Mouse (Mus musculus) c-Kit-positive CD71-positive TER-119-negative erythroid progenitor cells, embryonic 14.5 days (primary cell): ENCODE measurements around the gene Dnajc9.
A peak's percentile ranks its signal among the peaks of the same experiment; 100 is the strongest.

Experiments
- DNase-seq: peaks from one replicate; pipeline ENCODE4 v3.0.0-alpha.2; 2013; ENCODE audit warnings: low read depth

Gene Dnajc9

DNA sequence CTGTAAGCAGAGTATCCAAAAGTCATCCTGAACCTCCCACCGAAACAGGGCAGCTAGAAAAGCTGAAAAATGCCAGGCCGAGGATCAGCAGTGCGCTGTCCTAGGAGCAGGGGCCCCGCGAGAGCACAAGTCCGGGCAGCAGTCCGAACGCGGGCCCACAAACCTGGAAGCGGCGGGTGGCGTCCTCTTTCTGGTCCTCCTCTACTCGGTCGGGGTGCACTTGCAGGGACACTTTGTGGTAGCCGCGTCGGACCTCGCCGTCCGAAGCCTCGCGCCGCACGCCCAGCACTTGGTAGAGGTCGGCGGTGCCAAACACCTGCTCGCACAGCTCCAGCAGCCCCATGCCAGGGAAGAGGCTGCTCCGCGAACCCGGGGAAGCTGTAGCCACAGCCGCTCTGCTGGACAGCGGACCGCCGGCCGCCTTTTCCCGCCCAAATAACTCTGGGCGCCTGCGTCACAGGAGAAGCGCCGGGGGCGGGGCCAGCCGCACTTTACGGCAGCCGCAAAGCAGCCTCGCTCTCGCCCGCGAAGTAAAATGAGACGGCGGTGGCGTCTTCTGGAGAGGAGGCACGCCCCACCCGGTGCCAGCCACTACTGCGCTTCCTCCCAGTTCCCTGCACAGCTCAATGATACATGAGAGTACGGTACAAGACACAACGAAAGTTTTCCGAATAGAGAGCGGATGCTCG, at the start of gene Dnajc9:
Gene Dnajc9, minus strand, starts transcription at position 470 of the 689 bp plus-strand sequence.
- peak; percentile 83 for DNase-seq

DNA sequence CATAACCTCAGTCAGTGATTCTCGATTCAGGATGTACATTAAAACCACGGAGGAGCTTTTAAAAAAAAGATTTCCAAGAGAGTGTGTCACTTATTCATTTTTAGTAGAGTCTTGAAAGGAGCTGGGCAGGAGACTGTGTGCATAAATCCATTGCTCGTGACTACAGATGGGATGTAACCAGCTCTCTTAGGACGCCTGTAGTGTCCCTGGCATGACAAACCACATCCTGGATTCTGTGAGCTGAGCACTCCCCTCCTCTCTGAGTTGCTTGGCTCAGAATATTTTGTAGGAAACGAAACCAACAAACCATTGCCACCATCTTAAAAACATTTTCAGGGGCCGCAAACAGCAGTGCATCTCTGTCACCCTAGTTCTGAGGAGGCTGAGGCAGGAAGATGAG, 48.3 kb upstream of the Dnajc9 start:
- no peak for DNase-seq

DNA sequence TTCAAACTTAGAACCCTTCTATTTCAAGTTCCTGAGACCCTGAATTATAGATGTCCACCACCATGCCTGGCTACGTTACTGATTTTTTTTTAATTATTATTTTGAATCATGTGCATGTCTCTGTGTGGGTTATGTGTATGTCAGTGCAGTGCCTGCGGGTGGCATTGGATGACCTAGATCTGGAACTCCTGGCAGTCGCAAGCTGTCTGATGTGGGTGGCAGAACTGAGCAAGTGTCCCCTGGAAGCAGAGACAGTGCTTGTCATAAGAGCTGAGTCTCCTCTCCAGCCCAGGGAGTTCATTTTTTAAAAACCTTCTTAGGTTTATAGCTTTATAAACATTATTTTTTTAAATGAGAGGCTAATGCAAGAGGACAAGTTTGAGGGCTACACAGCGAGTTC, 43.7 kb upstream of the Dnajc9 start:
- no peak for DNase-seq

DNA sequence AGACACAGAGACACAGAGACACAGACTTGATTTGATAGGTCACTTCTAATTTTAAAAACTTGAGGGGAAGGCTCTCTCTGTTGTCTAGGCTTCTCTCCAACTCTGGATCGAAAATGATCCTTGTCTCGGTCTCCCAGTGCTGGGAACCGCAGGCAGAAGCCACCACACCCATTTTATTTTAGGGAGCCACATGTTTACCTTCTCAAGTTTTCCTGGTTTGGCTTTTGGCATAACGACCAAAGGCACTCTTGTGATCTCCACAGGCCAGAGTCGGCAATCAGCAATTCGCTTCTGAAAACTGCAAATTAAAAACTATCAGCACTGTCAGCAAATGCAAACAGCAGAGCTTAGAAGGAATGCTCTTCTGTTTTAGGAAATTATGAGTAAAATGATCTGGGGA, 43.0 kb upstream of the Dnajc9 start:
- no peak for DNase-seq

DNA sequence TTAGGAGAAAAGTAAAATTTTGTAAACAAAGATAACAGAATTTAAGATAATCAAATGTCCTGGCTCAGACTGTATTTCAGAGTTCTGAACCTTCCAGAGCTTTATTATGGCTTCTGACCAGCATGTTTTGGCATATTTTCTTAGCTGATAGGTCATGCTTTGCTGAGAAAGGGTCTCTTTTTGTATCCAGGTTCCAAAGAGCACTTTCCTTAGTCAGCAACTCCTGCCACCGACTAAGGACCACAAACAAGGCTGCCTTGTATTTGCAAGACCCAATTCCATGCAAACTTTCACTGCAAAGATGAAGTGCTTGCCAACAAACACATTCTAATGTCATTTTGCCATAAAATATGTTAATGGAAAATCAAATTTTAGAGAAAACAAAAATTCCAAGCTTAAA, 41.1 kb upstream of the Dnajc9 start:
- no peak for DNase-seq

DNA sequence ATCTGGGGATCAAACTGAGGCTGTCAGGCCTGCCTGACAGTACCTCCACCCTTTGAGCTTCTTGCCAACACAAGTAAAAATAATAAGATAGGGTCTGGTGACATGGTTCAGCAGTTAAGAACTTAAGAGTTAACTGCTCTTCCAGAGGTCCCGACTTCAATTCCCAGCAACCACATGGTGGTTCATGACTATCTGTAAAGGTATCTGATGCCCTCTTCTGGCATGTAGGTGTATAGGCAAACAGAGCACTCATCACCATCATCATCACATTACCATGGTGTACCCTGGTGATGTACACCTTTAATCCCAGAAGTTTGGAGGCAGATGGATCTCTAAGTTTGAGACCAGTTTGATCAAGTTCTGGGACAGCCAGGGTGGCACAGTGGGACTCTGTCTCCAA, 39.9 kb upstream of the Dnajc9 start:
- DNase-seq = no peak

DNA sequence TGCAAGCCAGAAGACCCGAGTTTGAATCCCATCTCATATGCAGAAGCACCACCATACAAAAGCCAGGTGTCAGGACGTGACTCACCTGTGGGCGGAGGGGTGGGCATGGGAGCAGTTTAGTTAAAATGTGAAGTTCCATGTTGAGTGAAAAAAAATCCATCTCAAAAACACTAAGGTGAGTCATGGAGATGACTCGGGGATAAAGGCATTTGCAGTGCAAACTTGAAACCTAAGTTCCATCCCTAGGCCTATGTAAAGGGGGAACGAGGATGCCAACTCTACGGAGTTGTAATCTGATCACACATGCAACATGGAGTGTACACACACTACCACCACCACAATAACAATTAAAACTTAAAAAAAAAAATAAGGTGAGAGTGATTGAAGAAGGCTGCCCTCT, 34.3 kb upstream of the Dnajc9 start:
- no peak for DNase-seq

DNA sequence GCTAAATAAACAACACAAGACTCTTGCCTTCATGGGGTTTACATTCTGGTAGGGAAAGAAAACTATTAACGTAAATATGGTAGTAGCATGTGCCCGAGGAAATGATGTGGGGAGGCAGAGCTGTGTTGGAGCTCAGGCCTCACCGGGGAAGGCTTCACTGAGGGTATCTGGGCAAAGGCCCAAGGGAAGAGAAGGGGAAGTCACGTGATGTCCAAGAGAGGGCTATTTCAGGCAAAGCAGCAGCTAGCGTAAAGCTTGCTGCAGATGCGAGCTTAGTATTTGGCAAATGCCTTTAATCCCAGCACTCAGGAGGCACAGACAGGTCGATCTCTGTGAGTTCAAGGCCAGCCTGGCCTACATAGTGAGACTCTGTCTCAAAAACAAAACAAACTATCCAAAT, 33.5 kb upstream of the Dnajc9 start:
- no peak for DNase-seq

DNA sequence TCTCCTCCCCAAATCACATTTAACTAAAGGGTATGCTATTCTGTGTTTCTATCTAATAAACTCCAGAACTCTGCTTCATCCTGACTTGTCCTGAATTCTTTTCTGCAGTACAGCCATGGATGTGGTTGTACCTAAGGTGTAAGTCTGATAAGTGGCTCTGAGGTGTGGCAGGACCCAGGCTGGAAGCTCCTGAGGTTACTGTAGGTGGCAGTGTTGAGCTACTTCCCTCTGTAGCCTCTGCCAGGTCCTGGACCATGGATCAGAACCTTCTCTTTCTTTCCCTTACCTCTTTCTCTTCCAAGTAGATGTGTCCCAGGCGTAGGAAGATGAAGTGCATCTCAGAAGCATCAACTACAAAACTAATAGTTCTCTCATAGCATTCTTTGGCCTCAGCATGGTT, 11.4 kb upstream of the Dnajc9 start:
- no peak for DNase-seq

DNA sequence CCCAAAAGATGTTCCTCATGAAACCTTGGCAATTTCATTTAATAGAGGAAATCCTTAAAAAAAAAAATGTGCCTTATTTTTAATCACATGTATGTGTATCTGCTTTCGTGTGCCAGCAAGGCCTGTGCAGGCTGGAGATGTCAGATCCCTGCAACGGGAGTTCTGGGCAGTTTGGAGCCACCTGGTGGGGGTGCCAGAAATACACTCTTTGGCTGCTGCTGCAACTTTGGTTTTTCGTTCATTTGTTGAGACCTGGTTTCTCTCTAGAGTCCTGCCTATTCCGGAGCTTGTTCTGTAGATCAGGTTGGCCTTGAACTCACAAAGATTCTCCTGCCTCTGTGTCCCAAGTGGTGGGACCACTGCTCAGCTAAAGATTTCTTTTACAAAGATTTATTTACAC, 10.2 kb upstream of the Dnajc9 start:
- no peak for DNase-seq

DNA sequence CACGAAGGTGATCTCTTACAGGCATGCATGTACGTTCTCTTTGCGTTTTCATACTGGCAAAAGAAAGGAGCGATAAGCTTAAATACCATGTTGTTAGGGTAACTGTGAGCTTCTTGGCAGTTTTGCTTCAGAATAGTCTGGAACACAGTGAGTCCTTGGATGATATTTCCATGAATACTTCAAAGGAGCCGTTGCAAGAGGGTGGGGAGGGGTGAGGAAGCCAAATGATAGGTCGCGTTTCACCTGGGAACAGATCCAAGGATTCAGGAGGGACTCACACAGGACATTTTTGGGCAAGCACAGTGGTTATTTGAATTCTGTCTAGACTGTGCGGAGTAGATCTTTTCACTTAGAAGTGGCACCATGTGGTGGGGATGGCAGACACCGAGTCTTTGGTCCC, 8.5 kb upstream of the Dnajc9 start:
- DNase-seq = no peak

DNA sequence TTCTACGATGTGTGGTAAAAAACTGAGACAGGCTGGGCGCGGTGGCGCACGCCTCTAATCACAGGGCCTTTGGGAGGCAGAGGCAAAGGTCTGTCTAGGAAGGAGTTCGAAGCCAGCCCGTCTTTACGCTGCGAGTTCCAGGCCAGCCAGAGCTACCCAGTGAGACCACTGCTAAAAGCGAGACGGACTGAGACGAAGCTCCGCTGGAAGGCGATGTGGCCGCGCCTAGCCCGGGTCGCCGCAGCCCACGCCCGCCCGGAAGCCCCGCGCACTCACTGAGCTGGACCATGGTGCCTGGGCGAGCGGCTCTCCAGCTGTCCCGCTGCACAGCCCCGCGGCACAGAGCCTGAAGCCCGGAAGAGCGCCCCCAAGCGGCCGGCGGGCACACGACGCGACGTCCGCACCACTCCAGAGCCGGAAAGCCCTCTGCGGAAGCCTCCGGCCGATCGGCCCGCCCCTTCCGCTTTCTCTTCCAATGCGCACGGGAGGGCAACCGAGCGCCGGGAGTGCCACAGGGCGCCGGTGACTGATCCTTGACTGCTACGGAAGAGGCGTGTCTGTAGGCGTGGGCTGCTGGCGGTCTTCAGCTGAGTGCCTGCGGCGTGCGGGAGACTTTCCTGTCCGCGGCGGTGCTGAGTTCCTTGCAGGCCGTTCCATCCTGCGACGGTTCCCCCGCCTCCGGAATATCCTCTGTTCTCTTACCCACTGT, 4.6 kb upstream of the Dnajc9 start, which contains the start of gene Mrps16:
Gene Mrps16, minus strand, starts transcription at position 430 of the 709 bp plus-strand sequence.
- DNase-seq = peak; percentile 94

DNA sequence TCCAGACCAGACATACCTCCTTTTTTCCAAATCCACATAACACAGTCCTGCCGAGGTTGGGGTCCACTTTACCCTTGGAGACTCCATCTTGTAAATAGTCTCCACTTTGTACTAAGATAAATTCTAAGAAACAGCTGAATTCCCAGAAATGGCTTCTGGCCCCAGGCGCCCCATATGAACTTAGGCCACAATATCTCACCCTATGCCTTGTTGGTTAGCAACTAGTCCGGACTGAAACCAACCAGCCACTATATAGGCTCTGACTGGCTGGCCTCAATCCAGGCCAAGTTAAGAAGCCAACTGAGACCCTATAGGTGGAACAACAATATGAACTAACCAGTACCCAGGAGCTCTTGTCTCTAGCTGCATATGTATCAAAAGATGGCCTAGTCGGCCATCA, 3.6 kb upstream of the Dnajc9 start:
- no peak for DNase-seq

DNA sequence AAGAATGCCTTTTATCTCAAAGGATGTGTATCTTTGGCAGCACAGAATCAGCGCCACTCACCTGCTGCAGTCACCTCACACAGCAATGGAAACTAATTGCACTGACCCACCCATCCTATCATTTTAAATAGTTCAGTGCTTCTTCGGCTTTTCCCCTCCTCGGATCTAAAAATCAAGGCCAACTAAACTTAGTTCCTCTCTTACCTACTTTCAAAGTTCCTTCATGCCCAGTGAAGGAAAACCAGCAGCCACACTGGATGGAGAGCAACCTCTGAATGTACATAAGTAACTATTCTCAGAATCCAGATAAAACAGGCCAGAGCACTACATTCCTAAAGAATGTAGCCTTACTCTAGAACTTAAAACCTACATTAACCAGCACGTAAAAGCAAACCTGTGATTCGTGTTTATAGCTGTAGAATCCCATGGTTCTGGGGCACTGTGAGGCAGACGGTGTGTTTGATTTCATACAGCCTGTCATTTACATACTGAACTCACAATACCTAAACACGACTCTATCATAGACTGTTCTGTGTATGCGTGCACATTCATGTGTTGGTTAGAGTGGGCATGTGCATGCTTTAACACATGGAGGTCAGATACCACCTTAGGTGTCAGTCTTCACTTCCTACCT, 853 bp upstream of the Dnajc9 start:
- DNase-seq = no peak

DNA sequence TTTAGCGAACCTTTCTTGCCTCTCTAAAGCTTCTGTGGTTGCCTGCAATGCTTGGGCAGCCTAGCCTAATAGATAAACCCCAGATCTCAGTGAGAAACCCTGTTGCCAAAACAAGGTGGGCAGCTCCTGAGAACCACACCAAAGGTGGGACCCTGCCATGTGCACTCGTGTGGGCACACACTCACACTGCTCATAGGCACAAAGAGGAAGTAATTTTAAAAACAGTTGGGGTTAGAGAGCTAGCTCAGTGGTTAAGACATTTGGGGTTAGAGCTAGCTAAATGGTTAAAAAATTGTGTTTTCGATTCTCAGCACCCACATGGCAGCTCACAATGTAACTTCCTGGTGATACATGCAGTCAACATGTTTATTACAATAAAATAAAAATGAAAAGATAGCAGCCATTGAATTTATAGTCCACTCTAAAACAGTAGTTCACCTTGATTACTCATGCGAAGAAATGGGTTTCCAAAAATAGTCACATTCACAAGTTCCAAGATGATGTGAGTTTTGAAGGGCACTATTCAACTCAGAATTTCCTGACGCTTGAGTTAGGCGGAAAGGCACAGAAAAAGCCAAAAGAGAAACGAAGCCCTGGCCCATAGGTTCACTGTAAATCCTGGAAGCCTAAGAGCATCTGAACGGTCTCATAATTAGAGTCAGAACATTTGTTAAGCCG, 8.8 kb downstream of the Dnajc9 start:
- DNase-seq = no peak

DNA sequence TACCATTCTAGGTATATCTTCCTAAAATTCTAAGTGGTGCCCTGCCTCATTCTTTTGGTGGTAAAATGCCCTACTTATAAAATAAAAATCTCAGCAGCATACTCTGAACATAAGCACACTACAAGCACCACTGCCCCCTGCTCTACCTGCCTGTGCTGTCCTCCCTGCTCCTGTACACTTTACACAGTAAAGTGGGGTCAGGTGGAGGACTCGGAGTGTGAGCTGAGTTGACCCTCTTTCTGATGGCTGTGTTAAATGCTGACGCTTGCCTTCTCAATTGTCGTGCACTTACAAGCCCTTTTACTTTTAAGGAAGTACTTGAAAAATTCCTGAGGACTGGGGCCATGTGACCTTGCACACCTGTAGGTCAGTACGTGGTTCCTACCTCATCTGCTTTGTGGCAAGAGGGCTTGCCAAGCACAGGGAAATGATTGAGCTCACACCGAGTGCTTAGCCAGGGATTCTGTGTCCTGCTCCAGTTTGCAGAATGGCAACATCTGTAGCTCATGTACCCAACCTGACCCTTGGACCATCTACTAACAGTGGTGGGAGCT, 9.5 kb downstream of the Dnajc9 start:
- no peak for DNase-seq

DNA sequence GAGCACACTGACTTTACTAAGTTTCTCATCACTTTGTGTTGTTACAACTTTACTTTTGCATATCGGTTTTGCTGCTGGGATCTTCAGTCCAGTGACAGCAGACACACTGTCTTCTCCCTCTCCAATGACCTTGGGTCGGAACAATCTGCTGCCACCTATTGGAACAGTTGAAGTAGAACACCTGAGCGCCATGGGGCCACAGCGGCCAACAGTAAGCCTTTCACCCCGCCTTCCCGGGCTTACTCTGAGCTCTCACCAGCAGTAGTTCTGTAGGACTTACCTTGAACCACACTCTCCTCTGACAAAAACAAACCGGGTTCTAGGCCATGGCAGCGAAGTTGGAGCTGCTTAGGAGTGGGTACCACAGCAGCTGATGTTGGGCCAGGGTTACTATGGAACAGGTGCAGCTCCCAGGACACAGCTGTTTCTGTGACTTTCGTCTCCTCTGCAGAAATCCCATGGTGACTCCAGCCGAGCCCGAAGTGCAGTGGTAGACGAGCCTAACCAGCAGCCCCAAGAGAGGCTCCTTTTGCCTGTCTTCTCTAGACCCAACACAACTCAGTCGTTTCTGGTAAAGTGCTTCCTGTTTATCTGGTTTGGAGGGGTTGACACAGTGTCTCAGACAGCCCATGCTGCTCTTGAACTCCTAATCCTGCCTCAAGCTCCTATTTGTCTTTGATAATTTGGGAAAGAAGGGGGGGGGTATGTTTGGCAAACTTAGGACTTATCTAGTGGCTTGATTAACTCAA, 10.2 kb downstream of the Dnajc9 start:
- DNase-seq = no peak

DNA sequence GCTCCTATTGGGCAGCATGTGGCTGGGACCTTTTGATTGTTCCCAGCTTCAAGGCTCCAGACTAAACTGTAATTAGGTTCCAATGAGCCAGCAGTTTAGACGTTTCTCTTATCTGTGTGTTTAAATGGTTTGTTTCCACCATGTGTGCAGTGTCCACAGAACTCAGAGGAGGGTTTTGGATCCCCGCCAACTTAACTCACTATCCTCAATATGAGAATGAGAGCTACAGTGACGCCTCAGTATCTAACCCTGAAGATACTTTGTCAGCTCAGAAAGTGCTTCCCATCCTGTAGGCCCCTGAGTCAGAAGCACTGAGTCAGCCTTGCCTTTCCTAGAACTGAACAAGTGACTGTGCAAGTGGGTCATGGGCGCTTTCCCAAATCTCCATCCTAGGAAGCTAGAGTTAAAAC, 11.6 kb downstream of the Dnajc9 start:
- no peak for DNase-seq

DNA sequence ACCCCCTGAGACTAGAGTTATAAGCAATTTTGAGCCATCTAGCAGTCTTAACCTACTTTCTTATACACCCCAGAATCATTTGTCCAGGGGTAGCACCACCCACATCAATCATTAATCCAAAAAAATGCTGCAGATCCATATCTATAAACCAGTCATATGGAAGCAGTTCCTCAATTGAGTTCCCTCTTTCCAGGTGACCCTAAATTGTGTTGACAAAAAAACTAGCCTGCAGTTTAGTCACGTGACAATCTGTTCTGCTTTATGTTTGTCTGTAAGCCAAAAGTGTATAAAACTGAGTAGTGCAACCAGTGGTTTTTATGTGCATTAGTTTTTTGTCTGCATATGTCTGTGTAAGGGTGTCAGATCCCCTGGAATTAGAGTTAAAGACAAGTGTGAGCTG, 16.9 kb downstream of the Dnajc9 start:
- no peak for DNase-seq

DNA sequence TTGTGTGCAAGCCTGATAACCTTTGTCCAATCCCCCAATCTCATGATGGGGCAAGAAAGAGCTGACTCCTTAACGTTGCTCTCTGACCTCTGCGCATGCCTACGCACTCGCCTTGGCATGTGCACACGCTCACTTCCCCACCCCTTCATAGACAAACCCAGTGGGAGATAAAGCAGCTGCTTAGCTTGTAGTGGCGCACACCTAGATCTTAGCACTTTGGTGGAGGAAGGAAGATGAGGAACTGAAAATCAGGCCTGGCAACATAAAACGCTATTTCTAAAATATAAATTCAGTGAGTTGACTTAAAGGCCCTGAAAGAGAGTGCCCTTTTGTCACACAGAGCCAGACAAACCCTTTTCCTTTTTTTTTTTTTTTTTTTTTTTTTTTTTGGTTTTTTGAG, 17.9 kb downstream of the Dnajc9 start:
- DNase-seq = no peak

DNA sequence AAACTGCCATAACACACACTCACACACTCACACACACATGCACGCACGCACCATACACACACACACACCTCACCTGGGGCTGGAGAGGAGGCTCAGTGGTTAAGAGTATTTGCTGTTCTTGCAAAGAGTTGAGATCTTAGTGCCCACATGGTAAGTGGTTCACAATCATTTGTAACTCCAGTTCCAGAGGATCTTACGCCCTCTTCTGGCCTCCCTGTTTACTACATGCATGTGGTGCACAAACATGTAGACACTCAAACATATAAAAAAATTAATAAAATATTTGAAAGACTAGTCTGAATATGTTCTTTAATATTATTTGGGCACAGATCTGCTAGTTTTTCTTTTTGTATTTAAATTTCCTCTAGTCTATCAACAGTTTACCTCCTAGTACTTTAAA, 20.4 kb downstream of the Dnajc9 start:
- DNase-seq = no peak

DNA sequence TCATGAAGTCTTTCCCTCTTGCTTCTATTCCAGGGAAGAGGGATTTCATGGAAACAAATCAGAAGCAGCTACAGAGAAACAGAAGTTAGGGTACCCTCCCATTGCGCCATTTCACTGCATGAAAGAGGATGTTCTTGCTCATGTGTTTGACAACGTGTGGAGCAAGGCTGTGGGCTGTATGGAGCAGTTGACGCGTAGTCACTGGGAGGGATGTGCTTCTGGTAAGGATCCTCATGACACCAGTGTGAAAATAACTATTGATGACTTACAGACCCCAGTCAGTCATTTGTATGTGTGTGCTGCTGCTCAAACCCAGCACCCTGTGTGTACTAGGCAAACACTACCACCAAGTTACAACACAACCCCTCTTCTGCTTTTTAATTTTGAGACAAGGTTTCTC, 25.5 kb downstream of the Dnajc9 start:
- DNase-seq = no peak
